Mouse (Mus musculus): ENCODE results near the gene Aplnr. TPM values are rescaled to one million over a fixed set of nuclear protein-coding genes. Genes with fewer than 3 reads are reported as not detected.

Aplnr gene
- 17.3 TPM for polyA plus RNA-seq (2014; fragmentation: Illumina TruSeq; extraction: RNeasy Lipid Tissue Mini Kit (QIAGEN cat#74804); ENCODE audit: insufficient read depth, low read depth, low replicate concordance)

GRCm38 (mm10) chr2:85136089-85136488 is at the start of gene Aplnr:
TSS of gene Aplnr (plus strand) at chr2:85136225.

Other genes starting within 250 kb of the Aplnr start
- 1.1 TPM for gene Rtn4rl2, start 249.5 kb upstream of the Aplnr start, polyA plus RNA-seq (2014; fragmentation: Illumina TruSeq; extraction: RNeasy Lipid Tissue Mini Kit (QIAGEN cat#74804); ENCODE audit: insufficient read depth, low read depth, low replicate concordance)
- gene Slc43a3, start 199.6 kb upstream of the Aplnr start, polyA plus RNA-seq (2014; fragmentation: Illumina TruSeq; extraction: RNeasy Lipid Tissue Mini Kit (QIAGEN cat#74804); ENCODE audit: insufficient read depth, low read depth, low replicate concordance): 127 TPM
- 0.52 TPM for gene Prg2, start 155.8 kb upstream of the Aplnr start, polyA plus RNA-seq (2014; fragmentation: Illumina TruSeq; extraction: RNeasy Lipid Tissue Mini Kit (QIAGEN cat#74804); ENCODE audit: insufficient read depth, low read depth, low replicate concordance)
- gene Prg3, start 148.0 kb upstream of the Aplnr start, polyA plus RNA-seq (2014; fragmentation: Illumina TruSeq; extraction: RNeasy Lipid Tissue Mini Kit (QIAGEN cat#74804); ENCODE audit: insufficient read depth, low read depth, low replicate concordance): not detected
- gene Ssrp1, start 99.0 kb upstream of the Aplnr start, polyA plus RNA-seq (2014; fragmentation: Illumina TruSeq; extraction: RNeasy Lipid Tissue Mini Kit (QIAGEN cat#74804); ENCODE audit: insufficient read depth, low read depth, low replicate concordance): 56.9 TPM
- gene P2rx3, start 98.8 kb upstream of the Aplnr start, polyA plus RNA-seq (2014; fragmentation: Illumina TruSeq; extraction: RNeasy Lipid Tissue Mini Kit (QIAGEN cat#74804); ENCODE audit: insufficient read depth, low read depth, low replicate concordance): not detected
- gene Tnks1bp1, start 88.2 kb upstream of the Aplnr start, polyA plus RNA-seq (2014; fragmentation: Illumina TruSeq; extraction: RNeasy Lipid Tissue Mini Kit (QIAGEN cat#74804); ENCODE audit: insufficient read depth, low read depth, low replicate concordance): 28.1 TPM
- not detected for gene Lrrc55, start 61.0 kb downstream of the Aplnr start, polyA plus RNA-seq (2014; fragmentation: Illumina TruSeq; extraction: RNeasy Lipid Tissue Mini Kit (QIAGEN cat#74804); ENCODE audit: insufficient read depth, low read depth, low replicate concordance)
- not detected for gene Olfr987, start 203.1 kb downstream of the Aplnr start, polyA plus RNA-seq (2014; fragmentation: Illumina TruSeq; extraction: RNeasy Lipid Tissue Mini Kit (QIAGEN cat#74804); ENCODE audit: insufficient read depth, low read depth, low replicate concordance)
- gene Olfr988, start 227.0 kb downstream of the Aplnr start, polyA plus RNA-seq (2014; fragmentation: Illumina TruSeq; extraction: RNeasy Lipid Tissue Mini Kit (QIAGEN cat#74804); ENCODE audit: insufficient read depth, low read depth, low replicate concordance): not detected